Mouse (Mus musculus) liver, adult 10 weeks (tissue): ENCODE data around the gene Rasa3. TPM values are rescaled to one million over a fixed set of nuclear protein-coding genes. Genes with fewer than 3 reads are reported as not detected.

Source experiments
- polyA plus RNA-seq: library from polyadenylated mRNA; stranded (reverse); fragments of 350-450 nt; fragmentation: Illumina TruSeq; extraction: RNeasy Lipid Tissue Mini Kit (QIAGEN cat#74804); gene quantifications from one replicate; pipeline ENCODE4 v1.2.3, GENCODE M21; 2014; ENCODE audit warnings: low read depth, low replicate concordance

Rasa3 gene
- 3.3 TPM for polyA plus RNA-seq

DNA sequence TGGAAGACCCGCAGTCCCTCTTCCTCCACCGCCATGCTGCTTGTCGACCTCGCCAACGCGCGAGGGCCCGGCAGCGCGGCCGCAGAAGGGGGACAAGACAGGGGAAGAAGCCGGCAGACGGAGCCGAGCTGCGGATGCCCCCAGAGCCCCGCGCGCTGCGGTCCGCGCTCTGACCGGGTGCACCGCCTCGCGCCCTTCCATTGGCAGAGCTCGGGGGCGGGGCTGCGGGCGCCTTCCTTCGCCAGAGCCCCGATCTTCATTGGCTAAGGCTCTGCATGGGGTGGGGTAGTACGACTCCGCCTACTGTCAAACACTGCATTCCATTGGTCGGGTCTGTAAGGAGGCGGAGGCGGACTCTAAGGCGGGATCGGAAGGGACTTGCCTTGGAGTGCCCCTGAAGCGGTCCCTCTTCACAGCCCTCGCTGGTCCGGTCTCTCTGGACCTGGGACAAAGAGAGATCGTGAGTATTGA is at the start of gene Rasa3:
Gene Rasa3, minus strand, starts transcription at position 191 of the 471 bp plus-strand sequence.

GRCm38 (mm10) chr8:13705668-13706067 is 28.3 kb upstream of the Rasa3 start, which contains the start of gene Cfap97d2:
Gene Cfap97d2, plus strand, starts transcription at chr8:13705889.

DNA sequence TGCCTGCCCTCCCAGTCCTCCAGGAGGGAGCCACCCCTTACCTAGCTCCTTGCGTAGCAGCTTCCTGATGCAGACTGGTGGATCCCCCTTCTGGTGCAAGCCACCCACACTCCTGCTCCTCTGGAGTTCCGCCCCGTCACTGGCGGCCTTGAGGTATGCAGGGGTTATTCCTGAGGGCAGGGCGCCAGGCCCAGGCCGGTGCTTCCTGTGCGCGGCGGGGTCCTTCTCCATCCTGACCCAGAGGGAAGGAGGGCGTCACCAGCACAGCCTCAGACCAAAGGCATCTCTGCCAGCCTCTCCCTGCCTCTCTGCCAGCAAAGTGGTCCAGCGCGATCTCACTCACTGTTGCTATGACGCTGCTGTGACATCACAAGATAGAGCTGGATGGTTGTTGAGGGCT is 115.3 kb downstream of the Rasa3 start, which contains the start of gene 1700029H14Rik:
Gene 1700029H14Rik, minus strand, starts transcription at position 344 of the 400 bp plus-strand sequence.

Other genes with a start within 250 kb of the Rasa3 start
- not detected for gene Tmem255b, start 242.4 kb downstream of the Rasa3 start, polyA plus RNA-seq
- 2.4 TPM for gene Gas6, start 183.1 kb downstream of the Rasa3 start, polyA plus RNA-seq
- gene 1700029H14Rik, start 115.1 kb downstream of the Rasa3 start, polyA plus RNA-seq: not detected
- gene Cfap97d2, start 28.3 kb upstream of the Rasa3 start, polyA plus RNA-seq: not detected
- 25.7 TPM for gene Cdc16, start 80.1 kb upstream of the Rasa3 start, polyA plus RNA-seq
- 5.5 TPM for gene Upf3a, start 108.0 kb upstream of the Rasa3 start, polyA plus RNA-seq
- not detected for gene AF366264, start 160.8 kb upstream of the Rasa3 start, polyA plus RNA-seq
- 3.5 TPM for gene Champ1, start 192.0 kb upstream of the Rasa3 start, polyA plus RNA-seq
- 4.4 TPM for gene Coprs, start 212.7 kb upstream of the Rasa3 start, polyA plus RNA-seq